Mouse (Mus musculus) C2C12 (cell line): ENCODE measurements at regions not wholly inside any gene's neighbourhood (a gene's known extent, or its start where the extent isn't known, plus 50 kb on each side); places are given as distances from the start of the nearest gene placed in this dataset.

Experiments used
- CTCF ChIP-seq: IDR thresholded peaks from one replicate; pipeline ENCODE4 v1.5.1; 2011; ENCODE audit not compliant: control insufficient read depth, insufficient read depth, insufficient read length
- MYOD1 ChIP-seq: IDR thresholded peaks from one replicate; pipeline ENCODE4 v1.6.1; 2011; ENCODE audit warnings: low read depth; ENCODE audit not compliant: control insufficient read depth, insufficient read length
- MYOG ChIP-seq: IDR thresholded peaks from one replicate; pipeline ENCODE4 v1.6.1; 2011; ENCODE audit not compliant: control insufficient read depth, insufficient read length; ENCODE audit errors: extremely low read depth
- USF1 ChIP-seq: IDR thresholded peaks from one replicate; pipeline ENCODE4 v1.6.1; 2011; ENCODE audit warnings: low read depth, mild to moderate bottlenecking, control low read depth, moderate library complexity

DNA sequence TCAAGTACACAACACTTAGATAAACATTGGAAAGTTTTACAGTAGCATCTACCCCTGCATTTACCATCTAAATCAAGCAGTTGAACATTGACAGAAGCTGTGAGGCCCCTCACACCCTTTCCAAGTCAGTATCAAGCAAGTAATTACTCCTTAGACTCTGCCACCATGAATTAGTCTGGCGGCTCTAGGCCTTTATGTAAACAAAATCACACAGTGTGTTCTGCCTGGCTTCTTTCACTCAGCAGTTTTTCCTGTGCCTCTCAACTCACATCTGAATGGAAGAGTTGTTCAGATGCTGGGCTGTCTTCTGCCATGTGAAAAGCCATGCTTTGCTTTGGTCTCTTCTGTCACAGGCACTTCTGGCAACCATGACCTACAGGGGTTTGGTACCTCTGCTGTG is 64.9 kb upstream of the Fzd7 start:
- TF ChIP-seq MYOD1, result no peak
- TF ChIP-seq CTCF, result no peak
- no peak for TF ChIP-seq USF1
- TF ChIP-seq MYOG, result no peak
